Mouse (Mus musculus) kidney, adult 2 months (tissue): ENCODE data around the gene Olfr1428. TPM values are rescaled to one million over a fixed set of nuclear protein-coding genes. Genes with fewer than 3 reads are reported as not detected.
"Not testable (repeated sequence)": the region's sequence is repeated elsewhere in the genome, so short reads cannot be mapped to it uniquely, and the experiment has no call there.

Experiments
- DNase-seq: peaks from one replicate; pipeline ENCODE4 v3.0.0; 2021
- H3K27ac ChIP-seq: fragments of 200-500 bp; 2 replicates; pipeline ENCODE4 v1.5.1; 2012; ENCODE audit warnings: low read depth, low read length, control low read depth, inconsistent platforms; ENCODE audit not compliant: insufficient read depth
- H3K27me3 ChIP-seq: fragments of 200-500 bp; replicated peaks from 2 replicates; pipeline ENCODE4 v1.6.1; 2012; ENCODE audit warnings: mild to moderate bottlenecking, moderate library complexity, low read length, inconsistent platforms; ENCODE audit not compliant: control insufficient read depth, insufficient read depth
- H3K36me3 ChIP-seq: fragments of 200-500 bp; 2 replicates; pipeline ENCODE4 v1.6.1; 2012; ENCODE audit warnings: mild to moderate bottlenecking, moderate library complexity, low read length, inconsistent platforms; ENCODE audit not compliant: control insufficient read depth, insufficient read depth
- H3K4me1 ChIP-seq: fragments of 200-500 bp; 2 replicates; pipeline ENCODE4 v1.6.1; 2011; ENCODE audit warnings: low read length; ENCODE audit not compliant: control insufficient read depth, insufficient read depth
- H3K4me3 ChIP-seq: fragments of 200-500 bp; 2 replicates; pipeline ENCODE4 v1.5.1; 2011; ENCODE audit warnings: mild to moderate bottlenecking, low read depth, low read length, control low read depth; ENCODE audit not compliant: insufficient read depth
- CTCF ChIP-seq: fragments of 200-500 bp; conservative IDR thresholded peaks from 2 replicates; pipeline ENCODE4 v1.5.1; 2011; ENCODE audit warnings: low read depth, mild to moderate bottlenecking, control low read depth, low read length, moderate library complexity, mixed read lengths; ENCODE audit not compliant: insufficient read depth, insufficient read length
- POLR2A ChIP-seq: fragments of 200-500 bp; IDR thresholded peaks from one replicate; pipeline ENCODE4 v1.6.1; 2011; ENCODE audit warnings: low read depth, low read length, control low read depth
- WGBS: fragments of 180-500 bp; shearing (Covaris S2); methylation state at CpG from one replicate; pipeline ENCODE4 v1.1.7; 2018; 5-methylcytosine and 5-hydroxymethylcytosine counted together
- polyA plus RNA-seq: library from polyadenylated mRNA; depleted of rRNA; stranded (reverse); fragments of >200 nt; gene quantifications from 2 replicates; pipeline ENCODE4 v1.2.3, GENCODE M21; 2012; rRNA removed

The Olfr1428 gene
- polyA plus RNA-seq, 1 experiment = not detected

- Histone ChIP-seq H3K27ac (no peak within 1 kb of the TSS), H3K27me3 (no peaks in the 10 kb centered on the region), H3K36me3 (no peaks in the 10 kb centered on the region), H3K4me1 (no peaks in the 10 kb centered on the region), H3K4me3 (no peak within 1 kb of the TSS)
- TF ChIP-seq POLR2A (no peak), CTCF (no peak)
- 86% methylated on average over 2 of the region's 2 CpGs for WGBS
- no peak for DNase-seq
Observed at GRCm38 (mm10) chr19:12103234-12103633, 12.5 kb downstream of the Olfr1428 start, which contains the start of gene Olfr1427. Olfr1427 (minus strand) TSS chr19:12103334.

GRCm38 (mm10) chr19:12091913-12092312 is 23.8 kb downstream of the Olfr1428 start, which contains the start of gene Olfr1426:
Olfr1426 (minus strand) TSS chr19:12092013.
- no peak for DNase-seq
- Histone ChIP-seq H3K4me3 (no peak within 1 kb of the TSS), H3K36me3 (no peaks in the 10 kb centered on the region), H3K4me1 (no peaks in the 10 kb centered on the region), H3K27me3 (no peaks in the 10 kb centered on the region), H3K27ac (no peak within 1 kb of the TSS)
- TF ChIP-seq POLR2A = no peak
- no peak for TF ChIP-seq CTCF
- WGBS = 80% methylated on average over 1 of the region's 1 CpGs

- H3K4me3 ChIP-seq, H3K4me1 ChIP-seq, DNase-seq, H3K36me3 ChIP-seq, H3K27ac ChIP-seq, H3K27me3 ChIP-seq: not testable (repeated sequence)
- WGBS = 82% methylated on average over 4 of the region's 4 CpGs
Observed at GRCm38 (mm10) chr19:12077631-12078030, 38.1 kb downstream of the Olfr1428 start, which contains the start of gene Olfr1425. Olfr1425 (minus strand) TSS chr19:12077731.

- H3K4me1 ChIP-seq, H3K27ac ChIP-seq, H3K36me3 ChIP-seq, DNase-seq, H3K4me3 ChIP-seq, H3K27me3 ChIP-seq: not testable (repeated sequence)
- WGBS = 94% methylated on average over 1 of the region's 1 CpGs
Observed at GRCm38 (mm10) chr19:12069546-12069945, 46.2 kb downstream of the Olfr1428 start.

GRCm38 (mm10) chr19:12067806-12068205 is 47.9 kb downstream of the Olfr1428 start:
- H3K27me3 ChIP-seq, H3K36me3 ChIP-seq, DNase-seq, H3K4me1 ChIP-seq, H3K4me3 ChIP-seq, H3K27ac ChIP-seq: not testable (repeated sequence)
- WGBS = 70% methylated on average over 1 of the region's 1 CpGs

- not testable (repeated sequence) for H3K27ac ChIP-seq, H3K4me3 ChIP-seq, H3K36me3 ChIP-seq, H3K4me1 ChIP-seq, H3K27me3 ChIP-seq, DNase-seq
- WGBS = 90% methylated on average over 1 of the region's 1 CpGs
Observed at GRCm38 (mm10) chr19:12062582-12062981, 53.1 kb downstream of the Olfr1428 start, which contains the start of gene Olfr1424. Olfr1424 (minus strand) TSS chr19:12062682.

Other genes starting within 250 kb of the Olfr1428 start
- gene Olfr1419, start 240.8 kb downstream of the Olfr1428 start, polyA plus RNA-seq = 0.05 TPM in 1 of 2 replicates, not detected in the other
- not detected in 2 replicates for gene Olfr1420, start 229.3 kb downstream of the Olfr1428 start, polyA plus RNA-seq
- 13.9 and 17.6 TPM in 2 replicates for gene Patl1, start 203.5 kb downstream of the Olfr1428 start, polyA plus RNA-seq
- 21.7 and 24.8 TPM in 2 replicates for gene Osbp, start 150.0 kb downstream of the Olfr1428 start, polyA plus RNA-seq
- not detected in 2 replicates for gene Olfr1423, start 74.6 kb downstream of the Olfr1428 start, polyA plus RNA-seq
- not detected in 2 replicates for gene Olfr1424, start 53.2 kb downstream of the Olfr1428 start, polyA plus RNA-seq
- gene Olfr1425, start 38.2 kb downstream of the Olfr1428 start, polyA plus RNA-seq = not detected in 2 replicates
- gene Olfr1426, start 23.9 kb downstream of the Olfr1428 start, polyA plus RNA-seq = not detected in 2 replicates
- not detected in 2 replicates for gene Olfr1427, start 12.6 kb downstream of the Olfr1428 start, polyA plus RNA-seq
- gene Olfr76, start 7.3 kb upstream of the Olfr1428 start, polyA plus RNA-seq = not detected in 2 replicates
- not detected in 2 replicates for gene Olfr1555-ps1, start 54.2 kb upstream of the Olfr1428 start, polyA plus RNA-seq
- not detected in 2 replicates for gene Olfr1431, start 84.7 kb upstream of the Olfr1428 start, polyA plus RNA-seq
- gene Olfr1432, start 116.7 kb upstream of the Olfr1428 start, polyA plus RNA-seq = not detected in 2 replicates
- not detected in 2 replicates for gene Olfr262, start 125.8 kb upstream of the Olfr1428 start, polyA plus RNA-seq
- gene Olfr235, start 145.1 kb upstream of the Olfr1428 start, polyA plus RNA-seq = not detected in 2 replicates
- gene Olfr1434, start 164.0 kb upstream of the Olfr1428 start, polyA plus RNA-seq = not detected in 2 replicates
- not detected in 2 replicates for gene Olfr1436, start 183.2 kb upstream of the Olfr1428 start, polyA plus RNA-seq
- gene Olfr1437, start 209.2 kb upstream of the Olfr1428 start, polyA plus RNA-seq = not detected in 2 replicates
- not detected in 2 replicates for gene Olfr1438-ps1, start 220.0 kb upstream of the Olfr1428 start, polyA plus RNA-seq